Mouse (Mus musculus) cortical plate, adult 2 months (tissue): ENCODE results near the gene Gvin1. TPM values are rescaled to one million over a fixed set of nuclear protein-coding genes. Genes with fewer than 3 reads are reported as not detected.
"Not testable (repeated sequence)": the region's sequence is repeated elsewhere in the genome, so short reads cannot be mapped to it uniquely, and the experiment has no call there.

Source experiments
- H3K27ac ChIP-seq: fragments of 200-500 bp; 2 replicates; pipeline ENCODE4 v1.5.1; 2012; ENCODE audit warnings: low read length, control low read depth, inconsistent platforms; ENCODE audit not compliant: insufficient read depth
- H3K4me1 ChIP-seq: fragments of 200-500 bp; 2 replicates; pipeline ENCODE4 v1.6.1; 2011; ENCODE audit warnings: low read length; ENCODE audit not compliant: control insufficient read depth, insufficient read depth
- H3K4me3 ChIP-seq: fragments of 200-500 bp; 2 replicates; pipeline ENCODE4 v1.5.1; 2011; ENCODE audit warnings: mild to moderate bottlenecking, low read length, control low read depth; ENCODE audit not compliant: insufficient read depth
- CTCF ChIP-seq: fragments of 200-500 bp; IDR thresholded peaks from 2 replicates; pipeline ENCODE4 v1.5.1; 2011; ENCODE audit warnings: mild to moderate bottlenecking, control low read depth, low read length; ENCODE audit not compliant: insufficient read depth; ENCODE audit errors: extremely low read depth
- POLR2A ChIP-seq: fragments of 200-500 bp; IDR thresholded peaks from 2 replicates; pipeline ENCODE4 v1.6.1; 2011; ENCODE audit warnings: mild to moderate bottlenecking, low read length, control low read depth; ENCODE audit not compliant: insufficient read depth; ENCODE audit errors: extremely low read depth
- polyA plus RNA-seq: library from polyadenylated mRNA; depleted of rRNA; stranded (reverse); fragments of >200 nt; gene quantifications from 2 replicates; pipeline ENCODE4 v1.2.3, GENCODE M21; 2012; rRNA removed

The Gvin1 gene
- 1.2 TPM in 2 replicates for polyA plus RNA-seq

- H3K4me1 ChIP-seq, H3K4me3 ChIP-seq, H3K27ac ChIP-seq: not testable (repeated sequence)
Measured at GRCm38 (mm10) chr7:106215177-106215576, at the start of gene Gvin1. Gene Gvin1 (minus strand): TSS chr7:106215326.

- Histone ChIP-seq H3K27ac (no peak overlapping the region), H3K4me1 (no peaks in the 10 kb centered on the region), H3K4me3 (no peak overlapping the region)
- TF ChIP-seq POLR2A (no peak), CTCF (no peak)
Measured at GRCm38 (mm10) chr7:106251844-106252517, 36.9 kb upstream of the Gvin1 start.

GRCm38 (mm10) chr7:106248922-106249321 lies 33.8 kb upstream of the Gvin1 start:
- TF ChIP-seq POLR2A, result no peak
- no peak for TF ChIP-seq CTCF
- no peaks in the 10 kb centered on the region for H3K4me1 ChIP-seq
- H3K4me3 ChIP-seq, result no peak overlapping the region
- H3K27ac ChIP-seq, result no peak overlapping the region

GRCm38 (mm10) chr7:106248245-106248644 lies 33.1 kb upstream of the Gvin1 start:
- TF ChIP-seq CTCF (no peak), POLR2A (no peak)
- Histone ChIP-seq H3K27ac (no peak overlapping the region), H3K4me1 (no peaks in the 10 kb centered on the region), H3K4me3 (no peak overlapping the region)

- H3K4me3 ChIP-seq, result no peak overlapping the region
- no peaks in the 10 kb centered on the region for H3K4me1 ChIP-seq
- TF ChIP-seq POLR2A (no peak), CTCF (no peak)
- H3K27ac ChIP-seq, result no peak overlapping the region
Measured at GRCm38 (mm10) chr7:106245601-106246000, 30.5 kb upstream of the Gvin1 start.

- H3K27ac ChIP-seq, H3K4me1 ChIP-seq, H3K4me3 ChIP-seq: not testable (repeated sequence)
Measured at GRCm38 (mm10) chr7:106240484-106241275, 25.6 kb upstream of the Gvin1 start.

- TF ChIP-seq POLR2A (no peak), CTCF (no peak)
- Histone ChIP-seq H3K27ac (no peak overlapping the region), H3K4me1 (no peaks in the 10 kb centered on the region), H3K4me3 (no peak overlapping the region)
Measured at GRCm38 (mm10) chr7:106237192-106237465, 22.0 kb upstream of the Gvin1 start.

GRCm38 (mm10) chr7:106236327-106237191 lies 21.4 kb upstream of the Gvin1 start:
- H3K4me1 ChIP-seq, result no peaks in the 10 kb centered on the region
- H3K27ac ChIP-seq, result no peak overlapping the region
- no peak overlapping the region for H3K4me3 ChIP-seq
- TF ChIP-seq CTCF, result no peak
- TF ChIP-seq POLR2A, result no peak

GRCm38 (mm10) chr7:106235596-106235995 lies 20.5 kb upstream of the Gvin1 start:
- no peak overlapping the region for H3K4me3 ChIP-seq
- no peak overlapping the region for H3K27ac ChIP-seq
- no peaks in the 10 kb centered on the region for H3K4me1 ChIP-seq
- TF ChIP-seq CTCF, result no peak
- TF ChIP-seq POLR2A, result no peak

GRCm38 (mm10) chr7:106215910-106216309 lies 784 bp upstream of the Gvin1 start:
- not testable (repeated sequence) for H3K4me1 ChIP-seq, H3K27ac ChIP-seq

GRCm38 (mm10) chr7:106213770-106214169 lies 1.4 kb downstream of the Gvin1 start:
- H3K4me1 ChIP-seq, H3K4me3 ChIP-seq, H3K27ac ChIP-seq: not testable (repeated sequence)

More at GRCm38 (mm10) chr7:106215910-106216309, 784 bp upstream of the Gvin1 start:
- not testable (repeated sequence) for H3K4me3 ChIP-seq

- H3K4me3 ChIP-seq, H3K4me1 ChIP-seq, H3K27ac ChIP-seq: not testable (repeated sequence)
Measured at GRCm38 (mm10) chr7:106206630-106207029, 8.5 kb downstream of the Gvin1 start.

- not testable (repeated sequence) for H3K27ac ChIP-seq, H3K4me1 ChIP-seq, H3K4me3 ChIP-seq
Measured at GRCm38 (mm10) chr7:106177065-106177464, 38.1 kb downstream of the Gvin1 start.
